Comparison of ENCODE assay signal across 17 mouse cellular contexts in the genomic region with DNA sequence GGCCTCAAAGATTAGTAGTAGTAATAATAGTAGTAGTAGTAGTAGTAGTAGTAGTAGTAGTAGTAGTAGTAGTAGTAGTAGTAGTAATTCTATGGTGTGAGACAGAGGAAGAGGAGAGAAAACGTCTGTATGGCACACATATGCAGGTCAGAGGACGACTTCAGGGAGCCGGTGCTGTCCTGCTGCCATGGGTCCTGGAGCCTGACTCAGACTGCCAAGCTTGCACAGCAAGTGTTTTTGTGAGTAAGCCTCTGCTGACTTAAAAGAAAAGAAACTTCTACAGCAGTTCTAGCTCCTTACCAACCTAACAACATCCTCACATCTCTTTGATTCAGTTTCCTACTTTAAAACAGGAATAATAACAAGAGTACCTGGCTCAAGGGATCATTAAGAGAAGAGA.
"Had no signal": no experiment of that assay in that cellular context is flagged by ENCODE, and none has a peak within 500 bp of the region (broad histone marks: within the 10 kb centered on the region; RNA-seq: fewer than 3 reads in every experiment).

No protein-coding gene starts in this region.

- H3K4me1 ChIP-seq: liver, embryonic 13.5 days; neural tube, embryonic 13.5 days had no signal

- H3K4me3 ChIP-seq: left cerebral cortex, adult 2 months; liver, embryonic 13.5 days; neural tube, embryonic 13.5 days had no signal

- DNase-seq: kidney, adult 2 months; kidney, postnatal 10 days; kidney, postnatal 36 days; layer of hippocampus, postnatal 36 days; liver, embryonic 13.5 days; lung, adult 2 months; lung, postnatal 14 days; lung, postnatal 4 days; midbrain, embryonic 14.5 days; right cerebral cortex, adult 18-20 months; right cerebral cortex, postnatal 14 days; right cerebral cortex, postnatal 4 days; thymus, adult 2 months; thymus, postnatal 14 days had no signal

- H3K27ac ChIP-seq: left cerebral cortex, adult 2 months; liver, embryonic 13.5 days; neural tube, embryonic 13.5 days; stomach, postnatal 0 days had no signal
